Mouse (Mus musculus): Measurements from ENCODE around the gene Trpc5. TPM values are rescaled to one million over a fixed set of nuclear protein-coding genes. Genes with fewer than 3 reads are reported as not detected.

Gene Trpc5
- polyA plus RNA-seq, 1 experiment from 2014 or later, result 0.05 TPM

DNA sequence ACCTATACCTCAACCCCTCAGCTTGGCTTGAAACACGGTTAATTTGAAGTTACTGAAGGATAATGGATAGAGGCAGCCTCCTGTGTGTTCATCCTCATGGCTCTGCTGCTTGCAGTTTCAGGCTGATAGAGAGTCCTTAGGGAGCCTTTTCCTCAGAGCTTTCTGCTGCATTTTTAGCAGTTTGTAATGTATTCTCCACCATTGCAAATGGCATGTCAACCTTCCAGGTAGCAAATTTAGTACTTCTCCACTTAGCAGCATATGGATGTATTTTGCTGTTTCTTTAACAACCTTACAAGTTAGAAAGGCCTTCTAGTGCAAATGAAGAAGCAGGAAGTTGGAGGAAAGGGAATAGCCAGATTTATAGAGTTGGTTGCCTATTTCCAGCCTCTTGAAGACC, 267.7 kb downstream of the Trpc5 start:
- H3K9me3 ChIP-seq (replicated peaks; ENCODE audit: control insufficient read depth, low read length), result no peaks in the 10 kb centered on the region
- H3K27me3 ChIP-seq (ENCODE audit: control insufficient read depth, insufficient read depth, low read depth, low read length), result no peaks in the 10 kb centered on the region
- WGBS (ENCODE audit: insufficient replicate concordance), result 45% methylated on average over 1 of the region's 1 CpGs
- no peak overlapping the region for H3K27ac ChIP-seq (ENCODE audit: low read length)
- H3K4me2 ChIP-seq (ENCODE audit: low read depth, low read length), result no peak overlapping the region
- no peak overlapping the region for H3K9ac ChIP-seq (ENCODE audit: low read depth, low read length)
- no peak for ATAC-seq (ENCODE audit: low read depth)
- H3K4me1 ChIP-seq (ENCODE audit: control insufficient read depth, low read depth, low read length), result no peaks in the 10 kb centered on the region
- H3K4me3 ChIP-seq (ENCODE audit: low read depth, low read length), result no peak overlapping the region
- no peaks in the 10 kb centered on the region for H3K36me3 ChIP-seq (ENCODE audit: control insufficient read depth, insufficient read depth)

DNA sequence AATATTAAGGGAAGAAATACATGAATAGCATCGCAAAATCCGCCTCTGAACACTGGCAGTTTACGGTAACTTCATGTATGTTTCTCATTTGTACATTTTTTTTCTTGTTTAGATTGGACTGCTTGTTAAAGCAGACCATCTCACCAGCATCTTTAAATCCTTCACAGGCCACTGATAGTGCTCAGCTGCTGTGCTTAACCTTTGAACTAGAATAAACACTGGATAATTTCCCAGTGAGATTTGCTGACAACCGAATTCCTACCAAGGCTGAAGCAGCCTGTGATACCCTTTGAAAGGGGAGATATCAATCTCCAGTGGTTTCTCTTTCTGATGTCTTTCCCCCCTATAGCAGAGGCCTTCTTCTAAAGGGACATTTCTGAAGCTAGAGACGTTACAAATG, 279.9 kb downstream of the Trpc5 start:
- Histone ChIP-seq H3K36me3 (ENCODE audit: control insufficient read depth, insufficient read depth) (no peaks in the 10 kb centered on the region), H3K27me3 (ENCODE audit: control insufficient read depth, insufficient read depth, low read depth, low read length) (no peaks in the 10 kb centered on the region), H3K4me1 (ENCODE audit: control insufficient read depth, low read depth, low read length) (no peaks in the 10 kb centered on the region), H3K4me2 (ENCODE audit: low read depth, low read length) (no peak overlapping the region), H3K9me3 (replicated peaks; ENCODE audit: control insufficient read depth, low read length) (no peaks in the 10 kb centered on the region), H3K27ac (ENCODE audit: low read length) (no peak overlapping the region), H3K9ac (ENCODE audit: low read depth, low read length) (no peak overlapping the region), H3K4me3 (ENCODE audit: low read depth, low read length) (no peak overlapping the region)
- ATAC-seq (ENCODE audit: low read depth), result no peak
- 63% methylated on average over 5 of the region's 5 CpGs for WGBS (ENCODE audit: insufficient replicate concordance)

DNA sequence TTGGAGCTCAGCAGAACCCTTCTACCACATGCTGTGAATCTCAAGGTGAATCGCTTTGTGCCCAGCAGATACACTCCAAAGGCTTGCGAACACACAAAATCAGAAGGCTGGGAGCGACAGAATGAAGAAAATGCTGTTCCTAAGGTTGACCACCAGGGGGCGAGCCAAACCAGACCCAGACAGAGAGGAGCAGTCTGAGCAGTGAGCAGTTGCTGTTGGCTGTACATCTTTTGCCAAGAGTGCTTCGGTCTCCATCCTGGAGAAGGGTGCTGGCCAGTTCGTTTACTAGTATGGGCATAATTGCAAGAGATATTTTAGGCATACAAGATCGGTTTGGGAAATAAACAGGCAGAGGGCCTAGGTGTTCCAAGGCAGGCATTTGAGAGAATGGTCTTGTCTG, 284.5 kb downstream of the Trpc5 start:
- H3K9ac ChIP-seq (ENCODE audit: low read depth, low read length), result no peak overlapping the region
- 31% methylated on average over 7 of the region's 7 CpGs for WGBS (ENCODE audit: insufficient replicate concordance)
- ATAC-seq (ENCODE audit: low read depth), result no peak

DNA sequence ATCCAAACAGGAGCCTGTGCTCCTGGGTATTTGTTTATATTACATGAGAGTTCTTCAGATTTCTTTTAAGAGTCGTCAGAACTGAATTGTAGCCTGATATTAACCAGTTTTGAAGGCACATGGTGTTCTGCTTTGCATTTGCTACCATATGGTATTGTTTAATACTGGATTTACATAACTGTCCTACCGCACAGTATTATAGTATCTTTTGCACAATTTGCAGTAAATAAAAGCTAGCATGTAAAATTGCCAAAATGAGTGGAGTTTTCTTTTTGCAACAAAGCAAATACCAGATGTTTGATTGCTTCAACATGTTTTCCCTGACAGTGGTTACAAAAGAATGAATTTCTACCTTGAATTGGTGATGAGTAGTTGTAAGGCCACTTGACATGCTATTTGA, 313.8 kb downstream of the Trpc5 start:
- Histone ChIP-seq H3K27ac (ENCODE audit: low read length) (no peak overlapping the region), H3K4me2 (ENCODE audit: low read depth, low read length) (no peak overlapping the region), H3K27me3 (ENCODE audit: control insufficient read depth, insufficient read depth, low read depth, low read length) (no peaks in the 10 kb centered on the region), H3K4me1 (ENCODE audit: control insufficient read depth, low read depth, low read length) (no peaks in the 10 kb centered on the region), H3K9me3 (replicated peaks; ENCODE audit: control insufficient read depth, low read length) (no peaks in the 10 kb centered on the region), H3K9ac (ENCODE audit: low read depth, low read length) (no peak overlapping the region), H3K36me3 (ENCODE audit: control insufficient read depth, insufficient read depth) (no peaks in the 10 kb centered on the region), H3K4me3 (ENCODE audit: low read depth, low read length) (no peak overlapping the region)
- 60% methylated on average over 2 of the region's 2 CpGs for WGBS (ENCODE audit: insufficient replicate concordance)
- no peak for ATAC-seq (ENCODE audit: low read depth)

More for the DNA sequence above, 284.5 kb downstream of the Trpc5 start:
- H3K4me3 ChIP-seq (ENCODE audit: low read depth, low read length), result no peak overlapping the region
- H3K36me3 ChIP-seq (ENCODE audit: control insufficient read depth, insufficient read depth), result no peaks in the 10 kb centered on the region
- no peak overlapping the region for H3K27ac ChIP-seq (ENCODE audit: low read length)
- H3K4me1 ChIP-seq (ENCODE audit: control insufficient read depth, low read depth, low read length), result no peaks in the 10 kb centered on the region
- no peaks in the 10 kb centered on the region for H3K27me3 ChIP-seq (ENCODE audit: control insufficient read depth, insufficient read depth, low read depth, low read length)
- no peaks in the 10 kb centered on the region for H3K9me3 ChIP-seq (replicated peaks; ENCODE audit: control insufficient read depth, low read length)
- no peak overlapping the region for H3K4me2 ChIP-seq (ENCODE audit: low read depth, low read length)

DNA sequence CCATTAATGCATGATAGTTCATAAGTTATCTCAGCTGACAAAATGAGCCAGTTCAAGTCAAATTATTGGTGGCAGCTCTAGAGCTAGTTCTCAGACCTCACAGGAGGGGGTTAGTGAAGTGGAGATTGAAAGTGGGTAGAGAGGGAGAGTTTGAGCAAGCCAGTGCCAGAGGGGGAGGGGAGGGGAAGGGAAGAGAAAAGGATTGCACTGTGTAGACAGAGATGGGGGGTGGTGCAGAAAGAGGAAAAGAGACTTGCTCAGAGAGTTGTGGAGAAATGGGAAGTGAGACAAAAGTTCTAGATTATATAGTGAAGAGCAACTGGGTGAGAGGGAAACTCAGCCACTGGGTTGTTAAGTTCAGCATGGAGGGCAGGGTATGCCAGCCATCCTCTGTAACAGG, 349.6 kb downstream of the Trpc5 start:
- Histone ChIP-seq H3K36me3 (ENCODE audit: control insufficient read depth, insufficient read depth) (no peaks in the 10 kb centered on the region), H3K27me3 (ENCODE audit: control insufficient read depth, insufficient read depth, low read depth, low read length) (no peaks in the 10 kb centered on the region), H3K4me1 (ENCODE audit: control insufficient read depth, low read depth, low read length) (no peaks in the 10 kb centered on the region), H3K4me2 (ENCODE audit: low read depth, low read length) (no peak overlapping the region), H3K9me3 (replicated peaks; ENCODE audit: control insufficient read depth, low read length) (no peaks in the 10 kb centered on the region), H3K9ac (ENCODE audit: low read depth, low read length) (no peak overlapping the region), H3K4me3 (ENCODE audit: low read depth, low read length) (no peak overlapping the region), H3K27ac (ENCODE audit: low read length) (no peak overlapping the region)
- ATAC-seq (ENCODE audit: low read depth), result no peak

DNA sequence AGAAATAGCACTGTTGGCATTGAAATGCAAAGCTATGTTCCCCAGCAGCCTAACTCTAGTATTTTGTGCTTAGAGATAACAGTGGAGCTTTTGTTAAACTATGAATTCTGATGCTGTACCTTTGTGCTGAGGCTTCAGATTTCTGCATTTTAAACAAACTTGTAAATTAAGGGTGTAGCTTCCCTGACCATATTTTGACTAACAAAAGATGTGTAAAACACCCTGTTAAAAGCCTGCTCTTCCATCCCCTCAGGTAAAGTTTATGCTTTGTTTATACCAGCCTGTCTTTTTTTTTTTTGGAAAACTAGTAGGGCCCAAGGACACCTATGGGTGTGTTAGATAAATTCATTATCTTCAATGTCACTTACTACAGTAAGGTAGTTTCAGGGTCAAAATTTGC, 350.0 kb downstream of the Trpc5 start:
- no peaks in the 10 kb centered on the region for H3K4me1 ChIP-seq (ENCODE audit: control insufficient read depth, low read depth, low read length)
- H3K27me3 ChIP-seq (ENCODE audit: control insufficient read depth, insufficient read depth, low read depth, low read length), result no peaks in the 10 kb centered on the region
- H3K4me3 ChIP-seq (ENCODE audit: low read depth, low read length), result no peak overlapping the region
- no peaks in the 10 kb centered on the region for H3K36me3 ChIP-seq (ENCODE audit: control insufficient read depth, insufficient read depth)
- no peak for ATAC-seq (ENCODE audit: low read depth)
- H3K4me2 ChIP-seq (ENCODE audit: low read depth, low read length), result no peak overlapping the region
- no peak overlapping the region for H3K27ac ChIP-seq (ENCODE audit: low read length)
- H3K9ac ChIP-seq (ENCODE audit: low read depth, low read length), result no peak overlapping the region
- no peaks in the 10 kb centered on the region for H3K9me3 ChIP-seq (replicated peaks; ENCODE audit: control insufficient read depth, low read length)

DNA sequence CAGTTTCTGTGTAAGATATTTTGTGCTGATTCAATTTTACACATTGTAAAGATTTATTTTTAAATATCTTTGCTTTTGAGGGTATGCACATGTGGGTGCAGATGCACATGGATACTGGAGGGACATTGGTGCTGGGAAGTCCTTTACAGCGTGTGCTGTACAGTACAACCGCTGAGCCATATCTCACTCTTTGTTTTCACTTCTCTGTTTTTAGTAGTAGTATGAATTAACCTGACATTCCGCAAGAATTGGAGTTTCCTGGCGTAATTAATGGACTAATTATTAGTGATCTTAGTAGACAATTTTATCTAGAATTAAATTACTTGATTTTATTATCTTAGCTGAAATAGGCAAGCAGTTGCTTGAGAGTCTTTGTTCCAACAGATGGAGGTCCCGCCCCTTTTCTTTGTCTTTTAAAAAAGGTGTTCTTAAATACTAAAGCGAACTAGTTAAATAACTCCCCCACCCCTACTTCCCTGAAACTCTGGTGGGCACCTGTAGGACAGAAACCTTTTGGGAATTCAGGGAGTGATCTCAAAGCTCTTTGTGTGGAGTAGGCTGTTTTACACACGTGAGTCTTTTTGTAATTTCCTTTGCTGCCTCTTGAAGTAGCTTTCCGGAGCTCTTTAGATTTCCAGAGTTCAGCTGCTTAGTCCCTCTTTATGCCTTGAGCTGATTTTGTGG, 352.5 kb downstream of the Trpc5 start:
- Histone ChIP-seq H3K36me3 (ENCODE audit: control insufficient read depth, insufficient read depth) (no peaks in the 10 kb centered on the region), H3K27ac (ENCODE audit: low read length) (no peak overlapping the region), H3K4me2 (ENCODE audit: low read depth, low read length) (no peak overlapping the region), H3K4me3 (ENCODE audit: low read depth, low read length) (no peak overlapping the region), H3K27me3 (ENCODE audit: control insufficient read depth, insufficient read depth, low read depth, low read length) (no peaks in the 10 kb centered on the region), H3K9me3 (replicated peaks; ENCODE audit: control insufficient read depth, low read length) (no peaks in the 10 kb centered on the region), H3K4me1 (ENCODE audit: control insufficient read depth, low read depth, low read length) (no peaks in the 10 kb centered on the region), H3K9ac (ENCODE audit: low read depth, low read length) (no peak overlapping the region)
- 64% methylated on average over 8 of the region's 8 CpGs for WGBS (ENCODE audit: insufficient replicate concordance)
- no peak for ATAC-seq (ENCODE audit: low read depth)

Other genes with a start within 250 kb of the Trpc5 start
- 0.02 TPM in 1 of 2 replicates, not detected in the other for gene Trpc5os, start 231.6 kb downstream of the Trpc5 start, polyA plus RNA-seq (2015; fragmentation: Nextera tagmentation; extraction: Ambion mirVana)
- 0.86 and 0.93 TPM in 2 replicates for gene Rtl4, start 727 bp upstream of the Trpc5 start, polyA plus RNA-seq (2015; fragmentation: Nextera tagmentation; extraction: Ambion mirVana)

Data from liver, embryonic 16.5 days (tissue).